Mouse (Mus musculus): Measurements from ENCODE around the gene Rpp21.

DNA sequence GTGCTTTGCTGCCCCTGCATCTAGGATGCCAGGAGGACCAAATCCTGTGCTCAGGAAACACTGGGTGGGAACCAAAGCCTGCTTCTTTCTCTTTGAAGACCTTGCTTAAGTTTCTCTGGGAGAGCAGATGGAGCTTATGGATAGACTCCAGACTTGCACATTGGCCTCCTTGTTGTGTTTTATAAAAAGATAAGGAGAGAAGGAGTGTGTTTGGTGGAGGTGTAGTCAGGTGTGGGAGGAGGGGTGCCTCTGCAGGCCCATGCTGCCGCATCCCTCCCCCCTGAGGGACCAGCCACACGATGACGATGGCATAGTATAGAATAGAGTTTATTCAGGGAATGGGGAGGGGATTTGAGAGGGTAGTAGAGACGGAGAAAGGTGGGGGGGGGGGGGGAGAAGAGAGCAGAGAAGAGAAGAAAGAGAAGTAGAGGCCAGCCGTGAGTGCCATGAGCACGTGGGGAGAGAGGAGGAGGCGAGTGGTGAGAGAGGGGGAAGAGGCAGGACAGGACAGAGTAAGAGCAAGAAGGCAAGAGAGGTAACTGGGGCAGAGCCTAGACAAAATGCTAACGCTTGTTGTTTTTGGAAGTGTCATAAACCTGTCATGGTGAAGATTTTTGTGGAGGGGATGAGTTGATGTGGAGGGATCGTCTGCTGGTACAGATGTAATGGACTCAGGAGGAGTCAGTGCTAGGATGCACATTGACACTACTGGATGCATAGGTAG, 14.9 kb upstream of the Rpp21 start:
- TF ChIP-seq EP300 (IDR thresholded peaks at IDR 0.05; ENCODE audit: low read length) (no peak), CTCF (conservative IDR thresholded peaks at IDR 0.05 in 1 of 2, IDR thresholded peaks at IDR 0.05 in 1 of 2; ENCODE audit: low read depth in 2 of 2, low read length in 2 of 2) (no peak), IRF4 (IDR thresholded peaks at IDR 0.05; ENCODE audit: low read depth, low read length) (no peak), USF2 (conservative IDR thresholded peaks at IDR 0.05; ENCODE audit: low read depth, low read length) (no peak), USF1 (IDR thresholded peaks at IDR 0.05; ENCODE audit: low read depth, low read length) (no peak), MAZ (IDR thresholded peaks at IDR 0.05; ENCODE audit: low read depth, low read length) (no peak), MEF2A (IDR thresholded peaks at IDR 0.05; ENCODE audit: borderline replicate concordance, low read depth, low read length) (no peak), ZKSCAN1 (IDR thresholded peaks at IDR 0.05; ENCODE audit: borderline replicate concordance, low read depth, low read length) (no peak), POLR2A (IDR thresholded peaks at IDR 0.05; ENCODE audit: low read depth, low read length) (no peak), MXI1 (IDR thresholded peaks at IDR 0.05; ENCODE audit: low read depth, low read length) (peak; percentile 66; the same call in 1 of the 2 replicates)
